Mouse (Mus musculus) heart, postnatal 36 days (tissue): ENCODE measurements around the gene Egln3. TPM values are rescaled to one million over a fixed set of nuclear protein-coding genes. Genes with fewer than 3 reads are reported as not detected.

Source experiments
- DNase-seq, 2 experiments: peaks; one replicate each; pipeline ENCODE4 v3.0.0; 2021 to 2022
- intact Hi-C: fragments of 180-260 bp; cut with DNase I; formaldehyde crosslinking; loops from one replicate; pipeline ENCODE4 v1.15.1; 2025
- total RNA-seq, 2 experiments: library from RNA; stranded (reverse); gene quantifications; 2 replicates each; pipeline ENCODE4 v1.2.3; 2021

Gene Egln3
- total RNA-seq, 2 experiments from 2014 or later: 56.1 to 78.5 TPM

- intact Hi-C loops: loop anchor here (5.0 kb wide), 2 partner anchors 38 to 383 kb away; partner anchors contain the start of gene Egln3
- no peak for DNase-seq
Observed at GRCm38 (mm10) chr12:54164724-54165050, 39.0 kb downstream of the Egln3 start.

DNA sequence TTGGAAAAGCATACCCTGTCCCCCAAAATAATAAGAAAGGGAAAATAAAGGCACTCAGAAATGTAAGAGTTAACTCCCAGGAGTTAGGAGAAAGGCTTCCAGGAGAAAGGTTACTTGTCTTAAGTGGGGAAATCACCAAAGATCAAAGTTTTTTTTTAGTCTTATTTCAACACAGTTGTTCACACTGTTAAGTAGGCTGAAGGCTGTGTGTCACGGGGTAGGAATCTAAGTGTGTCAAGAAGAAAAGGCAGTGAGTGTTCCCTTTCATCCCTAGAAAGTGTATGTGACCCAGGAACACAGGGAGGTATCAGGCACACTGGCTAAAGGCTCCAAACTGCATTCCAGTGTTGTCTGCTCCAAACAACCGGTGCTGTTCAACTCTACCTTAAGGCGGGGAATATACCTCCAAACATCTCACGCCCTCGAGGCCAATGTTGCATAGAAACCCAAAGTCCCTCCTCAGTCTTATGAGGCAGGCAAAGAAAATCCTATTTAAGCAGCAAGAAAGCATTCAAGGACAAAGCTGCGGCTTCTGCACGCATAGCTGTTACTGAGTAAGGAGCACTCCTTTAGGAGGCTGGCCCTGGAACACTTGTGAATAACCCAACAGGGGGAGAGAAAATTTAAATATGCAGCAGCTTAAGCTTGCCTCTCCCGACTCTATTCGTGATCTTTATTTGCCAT, 39.5 kb downstream of the Egln3 start:
- intact Hi-C loops: loop anchor here (5.0 kb wide), 1 partner anchor 38 kb away; the partner anchor contains the start of gene Egln3
- DNase-seq: no peak

DNA sequence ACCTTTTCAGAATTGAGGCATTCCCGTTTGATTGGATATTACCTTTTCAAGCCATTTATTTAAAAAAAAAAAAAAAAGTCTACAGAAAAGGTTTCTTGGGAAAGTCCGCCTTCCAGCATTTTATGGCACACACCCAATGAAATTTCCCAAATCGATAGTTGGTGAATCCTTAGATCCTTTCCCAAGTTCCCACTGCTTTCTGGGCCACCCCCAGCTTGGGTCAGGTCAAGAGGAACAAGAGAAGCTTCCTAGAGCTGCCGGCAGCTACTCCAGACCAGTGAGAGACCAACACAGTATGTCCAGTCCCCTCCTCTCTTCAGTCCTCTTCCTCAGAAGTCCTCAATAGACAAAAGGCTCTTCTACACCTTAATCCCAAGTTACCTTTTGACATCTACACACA, 40.5 kb downstream of the Egln3 start:
- no peak for DNase-seq
- intact Hi-C loops: loop anchor here (5.0 kb wide), 1 partner anchor 39 kb away; the partner anchor contains the start of gene Egln3

GRCm38 (mm10) chr12:54162637-54163131, 41.0 kb downstream of the Egln3 start:
- intact Hi-C loops: loop anchor here (5.0 kb wide), 1 partner anchor 40 kb away; the partner anchor contains the start of gene Egln3
- peak; percentile 24 to 42 for DNase-seq

DNA sequence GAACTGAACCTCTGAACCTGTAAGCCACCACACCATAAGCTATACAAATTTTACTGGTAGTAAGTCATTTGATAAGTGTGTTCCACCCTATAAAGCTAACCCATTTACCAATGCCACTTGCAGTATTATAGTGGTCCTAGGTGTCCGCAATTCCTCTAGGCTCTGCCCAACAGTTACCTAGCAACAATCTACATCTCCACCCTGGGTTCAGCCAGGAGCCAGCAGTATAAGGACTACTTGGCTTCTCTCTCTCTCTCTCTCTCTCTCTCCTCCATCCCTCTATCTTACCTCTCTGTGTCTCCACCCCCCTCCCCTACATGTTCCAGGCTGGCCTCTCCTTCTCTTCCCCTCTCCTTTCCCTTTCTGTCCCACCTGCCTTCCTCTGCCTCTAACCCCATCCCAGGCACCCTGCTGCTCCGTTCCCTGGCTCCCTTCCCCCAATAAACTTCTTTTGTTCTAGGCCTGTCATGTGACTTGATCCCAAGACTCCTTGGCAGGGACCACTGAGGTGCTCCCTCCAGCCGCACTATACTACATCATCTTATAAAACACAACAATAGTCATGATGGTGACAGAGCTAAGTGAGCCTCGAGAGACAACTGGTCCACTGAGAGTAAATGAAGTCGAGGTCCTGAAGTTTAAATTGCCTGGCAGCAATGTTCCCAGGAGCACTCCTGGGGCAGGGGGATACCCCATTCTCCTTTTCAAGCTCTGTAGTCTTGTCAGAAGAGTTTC, 42.0 kb downstream of the Egln3 start:
- intact Hi-C loops: loop anchor here (5.0 kb wide), 1 partner anchor 41 kb away; the partner anchor contains the start of gene Egln3
- DNase-seq: no peak

- intact Hi-C loops: loop anchor here (5.0 kb wide), 1 partner anchor 42 kb away; the partner anchor contains the start of gene Egln3
Observed at GRCm38 (mm10) chr12:54160279-54160678, 43.4 kb downstream of the Egln3 start.

DNA sequence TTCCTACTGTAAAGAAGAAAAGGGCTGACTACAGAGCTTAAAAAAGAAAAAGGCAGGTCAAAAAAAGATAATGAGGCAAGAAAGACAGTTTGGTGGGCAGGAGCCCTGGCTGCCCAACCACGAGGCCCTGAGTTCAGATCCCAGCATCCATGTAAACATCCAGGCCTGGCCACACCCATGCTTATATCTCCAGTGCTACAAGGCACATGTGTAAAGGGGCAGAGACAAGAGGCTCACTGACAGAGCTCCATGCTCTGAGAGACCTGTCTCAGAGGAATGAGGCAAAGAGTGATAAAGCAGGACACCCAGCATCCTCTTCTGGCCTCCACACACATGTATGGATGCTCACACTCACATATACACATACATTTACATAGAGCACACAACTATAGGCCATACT, 48.9 kb downstream of the Egln3 start:
- intact Hi-C loops: no loop called here
- DNase-seq: no peak

More at GRCm38 (mm10) chr12:54160279-54160678, 43.4 kb downstream of the Egln3 start:
- no peak for DNase-seq

DNA sequence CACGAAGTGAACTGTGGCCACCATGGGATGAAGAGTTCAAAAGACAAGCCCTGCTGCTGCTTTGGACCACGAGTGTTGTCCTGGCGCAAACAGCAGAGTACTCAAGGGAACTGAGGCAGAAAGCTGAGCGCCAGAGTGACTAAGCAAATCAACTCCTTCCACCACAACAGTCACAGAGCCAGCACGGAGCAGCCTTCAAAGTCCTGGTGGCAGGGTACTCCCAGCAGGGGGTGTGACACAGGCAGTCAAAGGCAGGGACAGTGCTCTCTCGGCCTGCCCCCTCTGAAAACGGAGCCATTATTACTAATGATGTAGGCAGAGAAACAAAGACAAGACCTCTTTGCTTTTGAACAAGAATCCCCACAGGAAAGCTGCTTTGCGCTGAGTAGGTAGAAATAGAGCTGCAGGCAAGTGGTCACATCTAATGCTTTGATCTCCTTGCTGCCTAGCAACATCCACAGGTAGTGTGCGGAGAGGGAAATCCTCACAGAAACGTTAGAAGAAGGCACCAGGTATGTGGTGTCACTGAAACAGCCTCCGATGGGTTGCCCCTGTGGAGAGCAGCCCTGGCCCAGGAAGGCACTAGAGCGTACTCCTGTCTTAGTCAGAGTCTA, 56.6 kb downstream of the Egln3 start:
- intact Hi-C loops: no loop called here
- no peak for DNase-seq
